Mouse (Mus musculus) hindbrain, embryonic 10.5 days (tissue): ENCODE results near the gene Stra6l. TPM values are rescaled to one million over a fixed set of nuclear protein-coding genes. Genes with fewer than 3 reads are reported as not detected.

Experiments
- DNase-seq: peaks from one replicate; pipeline ENCODE4 v3.0.0-alpha.2; 2017; ENCODE audit warnings: low spot score
- H3K27ac ChIP-seq: fragments of 300-500 bp; sonication (generic); 2 replicates; pipeline ENCODE4 v1.5.1; 2016; ENCODE audit warnings: mild to moderate bottlenecking, moderate library complexity
- H3K27me3 ChIP-seq: fragments of 300-500 bp; sonication (generic); 2 replicates; pipeline ENCODE4 v1.6.1; 2016; ENCODE audit warnings: mild to moderate bottlenecking; ENCODE audit not compliant: poor library complexity, insufficient read depth, severe bottlenecking
- H3K36me3 ChIP-seq: fragments of 300-500 bp; sonication (generic); 2 replicates; pipeline ENCODE4 v1.6.1; 2016; ENCODE audit warnings: mild to moderate bottlenecking, moderate library complexity
- H3K4me1 ChIP-seq: fragments of 300-500 bp; sonication (generic); replicated peaks from 2 replicates; pipeline ENCODE4 v1.6.1; 2016; ENCODE audit warnings: mild to moderate bottlenecking
- H3K4me3 ChIP-seq: fragments of 300-500 bp; sonication (generic); 2 replicates; pipeline ENCODE4 v1.5.1; 2016; ENCODE audit warnings: mild to moderate bottlenecking, moderate library complexity
- H3K9me3 ChIP-seq: fragments of 300-500 bp; sonication (generic); 2 replicates; pipeline ENCODE4 v1.6.1; 2016; ENCODE audit warnings: mild to moderate bottlenecking, moderate library complexity
- WGBS: fragments of 180-500 bp; shearing (Covaris S2); methylation state at CpG from one replicate; pipeline ENCODE4 v1.1.7; 2016; 5-methylcytosine and 5-hydroxymethylcytosine counted together
- polyA plus RNA-seq: library from polyadenylated mRNA; unstranded; fragments of >200 nt; fragmentation: Nextera tagmentation; extraction: Ambion mirVana; gene quantifications from 2 replicates; pipeline ENCODE4 v1.2.1, GENCODE M21; 2016

Stra6l gene
- polyA plus RNA-seq, 1 experiment from 2014 or later, result 0.54 TPM

DNA sequence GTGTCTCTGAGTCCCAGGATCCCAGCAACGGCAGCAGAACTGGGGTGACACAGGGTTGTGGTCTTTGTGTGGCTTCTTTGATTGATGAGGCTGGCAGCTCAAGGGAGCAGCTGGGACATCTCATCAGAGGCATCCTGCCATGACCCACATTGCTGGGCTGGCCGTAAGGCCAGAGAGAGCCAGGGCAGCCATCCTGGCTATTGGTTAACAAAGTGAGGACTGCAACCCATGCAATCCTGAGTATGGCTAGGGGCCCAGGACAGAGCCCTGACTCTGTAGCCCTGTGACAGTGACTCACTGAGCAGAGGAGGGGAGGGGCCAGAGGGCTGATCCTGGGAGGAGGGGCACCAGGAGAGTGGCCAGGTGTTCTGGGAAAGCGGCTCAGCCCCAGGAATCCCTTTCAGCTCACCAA lies 3.2 kb downstream of the Stra6l start:
- Histone ChIP-seq H3K4me1 (peaks cover 41% of the 10 kb centered on the region), H3K9me3 (no peaks in the 10 kb centered on the region), H3K36me3 (no peaks in the 10 kb centered on the region), H3K27me3 (peaks cover 27% of the 10 kb centered on the region), H3K27ac (peak overlapping the region; percentile 79), H3K4me3 (no peak overlapping the region)
- DNase-seq, result peak; percentile 48
- 29% methylated on average over 3 of the region's 3 CpGs for WGBS

DNA sequence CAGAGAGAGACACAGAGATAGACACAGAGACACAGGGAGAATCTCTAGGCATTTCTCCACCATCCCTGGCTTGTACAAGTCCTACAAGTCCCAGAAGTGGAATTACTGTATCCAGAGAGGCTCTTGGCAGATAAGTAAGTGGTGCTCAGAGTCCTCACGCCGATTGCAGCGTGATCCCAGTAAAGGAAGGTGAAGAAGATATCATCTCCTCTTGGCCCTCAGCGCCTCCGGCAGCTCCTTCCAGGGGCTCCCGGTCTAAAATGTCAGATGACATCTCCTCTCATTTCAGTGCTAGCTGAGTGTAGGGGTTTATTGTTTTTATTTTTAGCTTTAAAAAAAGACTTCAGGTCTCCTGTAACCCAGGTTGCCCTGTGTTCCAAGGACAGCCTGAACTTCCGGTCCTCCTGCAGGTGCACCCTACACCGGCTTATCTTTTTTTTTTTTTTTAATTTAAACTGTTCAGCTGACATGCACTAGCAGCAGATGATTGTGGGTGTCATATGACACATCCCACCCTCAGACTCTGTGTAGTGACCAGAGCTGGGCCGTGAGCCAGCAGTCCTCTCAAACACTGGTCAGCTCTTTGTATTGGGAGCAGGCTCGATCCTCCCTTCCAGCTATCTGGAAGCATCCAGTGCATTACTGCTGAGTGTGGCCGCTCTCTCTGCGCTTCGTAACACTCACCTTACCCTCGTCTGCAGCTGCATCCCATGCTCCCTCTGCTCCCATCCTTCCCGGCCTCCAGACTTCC lies 5.2 kb downstream of the Stra6l start:
- no peaks in the 10 kb centered on the region for H3K36me3 ChIP-seq
- peaks cover 14% of the 10 kb centered on the region for H3K27me3 ChIP-seq
- no peak for DNase-seq
- peaks cover 37% of the 10 kb centered on the region for H3K4me1 ChIP-seq
- H3K9me3 ChIP-seq, result no peaks in the 10 kb centered on the region
- no peak overlapping the region for H3K4me3 ChIP-seq
- 0 out of 2 replicates have a peak overlapping the region, but pooled peaks have one; percentile 23 for H3K27ac ChIP-seq
- 81% methylated on average over 15 of the region's 15 CpGs for WGBS

- Histone ChIP-seq H3K4me1 (peaks cover 18% of the 10 kb centered on the region), H3K27me3 (peaks cover 3% of the 10 kb centered on the region; the same call in 1 of the 2 replicates), H3K4me3 (no peak overlapping the region), H3K9me3 (peaks cover 5% of the 10 kb centered on the region; the same call in 1 of the 2 replicates), H3K36me3 (no peaks in the 10 kb centered on the region), H3K27ac (no peak overlapping the region)
- DNase-seq, result peak; percentile 73
- 48% methylated on average over 19 of the region's 19 CpGs for WGBS
These were observed 7.5 kb downstream of the Stra6l start for GRCm38 (mm10) chr4:45855803-45856424.

GRCm38 (mm10) chr4:45861160-45861559 lies 12.7 kb downstream of the Stra6l start:
- no peak overlapping the region for H3K4me3 ChIP-seq
- H3K4me1 ChIP-seq, result peaks cover 14% of the 10 kb centered on the region; the same call in 1 of the 2 replicates
- no peak for DNase-seq
- H3K27me3 ChIP-seq, result peaks cover 3% of the 10 kb centered on the region; the same call in 1 of the 2 replicates
- WGBS, result 64% methylated on average over 5 of the region's 5 CpGs
- peaks cover 5% of the 10 kb centered on the region; the same call in 1 of the 2 replicates for H3K9me3 ChIP-seq
- H3K27ac ChIP-seq, result no peak overlapping the region
- no peaks in the 10 kb centered on the region for H3K36me3 ChIP-seq

DNA sequence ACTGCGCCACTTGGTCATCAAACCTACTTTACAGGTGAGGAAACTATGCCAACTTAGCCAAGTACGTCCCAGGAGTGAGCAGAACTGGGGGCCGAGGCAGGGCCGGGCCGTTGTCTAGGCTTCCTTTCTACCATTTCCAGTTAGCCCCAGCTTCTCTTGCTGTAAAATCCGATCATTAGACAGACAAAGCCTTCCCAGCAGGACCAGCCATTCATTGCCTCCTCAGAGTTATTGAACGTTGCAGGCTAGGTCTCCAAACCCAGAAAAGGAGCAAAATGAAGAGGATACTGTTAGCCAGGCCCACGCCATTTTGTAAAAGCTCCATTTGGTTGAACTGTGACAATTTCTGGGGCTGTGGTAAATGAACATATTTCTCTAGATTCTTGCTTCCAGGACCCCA lies 19.0 kb downstream of the Stra6l start:
- no peak overlapping the region for H3K4me3 ChIP-seq
- H3K36me3 ChIP-seq, result no peaks in the 10 kb centered on the region
- DNase-seq, result no peak
- H3K27me3 ChIP-seq, result peaks cover 8% of the 10 kb centered on the region
- H3K4me1 ChIP-seq, result peaks cover 35% of the 10 kb centered on the region
- no peaks in the 10 kb centered on the region for H3K9me3 ChIP-seq
- WGBS, result 64% methylated on average over 8 of the region's 8 CpGs
- no peak overlapping the region for H3K27ac ChIP-seq

GRCm38 (mm10) chr4:45869021-45869815 lies 20.8 kb downstream of the Stra6l start:
- WGBS, result 20% methylated on average over 24 of the region's 24 CpGs
- DNase-seq, result peak; percentile 26
- H3K27ac ChIP-seq, result peak overlapping the region; percentile 9; the same call in 1 of the 2 replicates
- H3K27me3 ChIP-seq, result peaks cover 8% of the 10 kb centered on the region
- H3K4me1 ChIP-seq, result peaks cover 29% of the 10 kb centered on the region
- peak overlapping the region; percentile 18; the same call in 1 of the 2 replicates for H3K4me3 ChIP-seq
- no peaks in the 10 kb centered on the region for H3K9me3 ChIP-seq
- no peaks in the 10 kb centered on the region for H3K36me3 ChIP-seq

DNA sequence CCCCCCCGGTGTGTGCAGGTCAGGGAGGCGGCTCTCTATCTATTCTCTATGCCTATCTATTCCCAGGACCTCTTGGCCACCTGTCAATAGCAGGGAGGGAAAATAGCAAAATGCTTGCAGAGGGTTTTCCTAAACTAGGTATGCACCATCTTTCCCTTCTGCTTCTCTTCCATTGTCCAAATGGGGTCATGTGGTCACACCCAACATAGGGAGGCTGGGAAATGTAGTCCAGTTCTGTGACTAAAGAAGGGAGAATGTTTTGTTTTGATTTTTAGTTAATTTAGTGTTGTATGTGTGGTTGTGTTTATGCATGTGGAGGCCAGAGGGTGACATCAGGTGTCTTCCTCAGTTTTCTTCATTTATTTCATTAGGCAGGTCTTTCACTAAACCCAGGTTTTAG lies 23.7 kb downstream of the Stra6l start:
- H3K9me3 ChIP-seq, result peaks cover 8% of the 10 kb centered on the region
- H3K4me1 ChIP-seq, result peaks cover 27% of the 10 kb centered on the region
- DNase-seq, result no peak
- H3K27ac ChIP-seq, result no peak overlapping the region
- no peaks in the 10 kb centered on the region for H3K36me3 ChIP-seq
- no peak overlapping the region for H3K4me3 ChIP-seq
- WGBS, result 76% methylated on average over 2 of the region's 2 CpGs
- peaks cover 8% of the 10 kb centered on the region for H3K27me3 ChIP-seq

- Histone ChIP-seq H3K27ac (no peak overlapping the region), H3K9me3 (peaks cover 8% of the 10 kb centered on the region), H3K4me1 (0 out of 2 replicates have a peak, but pooled peaks cover 3% of the 10 kb centered on the region), H3K27me3 (no peaks in the 10 kb centered on the region), H3K4me3 (no peak overlapping the region), H3K36me3 (no peaks in the 10 kb centered on the region)
- DNase-seq, result peak; percentile 33
- 48% methylated on average over 5 of the region's 5 CpGs for WGBS
These were observed 30.5 kb downstream of the Stra6l start for GRCm38 (mm10) chr4:45878929-45879328.

DNA sequence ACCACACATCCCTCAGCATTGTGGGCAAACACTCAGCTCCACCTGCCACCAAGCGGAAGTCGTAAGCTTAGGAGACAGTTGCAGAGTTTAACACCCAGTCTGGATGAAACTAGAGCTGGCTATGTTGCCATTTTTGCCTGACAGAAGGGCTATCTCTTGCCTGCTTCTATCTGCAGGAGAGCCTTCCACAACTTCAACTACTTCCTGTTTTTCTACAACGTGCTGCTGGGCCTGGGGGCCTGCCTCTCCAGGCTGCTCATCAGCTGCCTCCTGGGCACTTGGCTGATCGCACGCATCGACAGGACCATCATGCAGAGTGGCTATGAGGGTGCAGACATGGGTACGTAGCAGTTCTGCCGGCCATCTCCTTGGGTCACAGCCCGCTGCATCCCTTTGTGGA lies 34.1 kb downstream of the Stra6l start:
- DNase-seq, result no peak
- Histone ChIP-seq H3K9me3 (no peaks in the 10 kb centered on the region), H3K27me3 (no peaks in the 10 kb centered on the region), H3K4me1 (0 out of 2 replicates have a peak, but pooled peaks cover 3% of the 10 kb centered on the region), H3K36me3 (no peaks in the 10 kb centered on the region), H3K4me3 (no peak overlapping the region), H3K27ac (no peak overlapping the region)
- WGBS, result 86% methylated on average over 9 of the region's 9 CpGs

DNA sequence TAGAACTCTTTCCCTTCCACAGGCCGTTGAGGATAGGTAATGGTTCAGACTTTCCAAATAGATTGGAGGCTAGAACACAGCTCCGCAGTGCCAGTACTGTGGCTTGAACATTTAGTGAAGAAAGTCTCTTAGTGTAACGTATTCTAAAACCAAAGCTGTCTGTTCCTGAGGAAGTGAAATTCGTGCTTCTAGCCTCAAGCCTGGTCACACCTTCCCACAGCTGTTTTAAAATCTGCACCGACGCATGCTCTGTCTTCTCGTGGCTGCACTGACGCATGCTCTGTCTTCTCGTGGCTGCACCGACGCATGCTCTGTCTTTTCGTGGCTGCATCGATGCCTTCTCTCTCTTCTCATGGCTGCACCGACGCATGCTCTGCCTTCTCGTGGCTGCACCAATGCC lies 34.8 kb downstream of the Stra6l start:
- Histone ChIP-seq H3K36me3 (no peaks in the 10 kb centered on the region), H3K27ac (no peak overlapping the region), H3K9me3 (no peaks in the 10 kb centered on the region), H3K4me3 (no peak overlapping the region), H3K4me1 (0 out of 2 replicates have a peak, but pooled peaks cover 3% of the 10 kb centered on the region), H3K27me3 (no peaks in the 10 kb centered on the region)
- DNase-seq, result no peak
- 94% methylated on average over 16 of the region's 16 CpGs for WGBS

GRCm38 (mm10) chr4:45889487-45889886 lies 41.0 kb downstream of the Stra6l start:
- WGBS, result 55% methylated on average over 6 of the region's 6 CpGs
- Histone ChIP-seq H3K4me1 (peaks cover 16% of the 10 kb centered on the region), H3K4me3 (no peak overlapping the region)

DNA sequence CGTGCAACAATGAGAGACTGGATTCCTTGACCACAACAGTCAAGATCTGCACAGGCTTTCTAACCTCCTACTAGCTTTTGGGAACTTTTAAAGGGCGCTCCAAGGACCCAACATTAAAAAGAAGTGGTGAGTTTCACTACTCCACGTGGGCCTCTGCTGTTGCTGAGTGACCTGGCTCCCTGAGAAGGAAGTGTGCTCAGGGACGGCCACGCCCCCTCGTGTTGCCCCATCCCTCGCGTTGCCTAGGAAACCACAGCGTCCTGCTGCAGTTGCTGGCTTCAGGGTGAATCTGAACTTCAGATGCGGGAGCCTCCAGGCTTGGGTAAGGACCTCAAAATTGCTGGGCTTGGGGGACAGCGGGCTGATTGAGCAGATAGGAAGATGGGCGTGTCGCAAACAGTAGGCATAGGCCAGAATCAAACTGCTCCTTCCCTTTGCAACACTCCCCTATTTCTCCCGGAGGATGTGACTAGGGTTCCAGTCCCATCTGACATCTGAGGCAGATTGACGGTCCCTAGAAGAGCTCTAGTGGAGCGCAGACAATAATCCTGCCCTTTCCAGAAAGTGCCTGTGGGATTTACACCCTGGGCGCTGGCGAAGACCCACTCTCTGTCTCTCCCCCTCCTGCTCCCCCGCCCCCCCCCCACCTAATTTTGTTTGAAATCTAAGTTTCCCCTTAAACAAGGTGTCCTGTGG lies 41.8 kb downstream of the Stra6l start, which contains the start of gene Ccdc180:
Ccdc180 (plus strand) TSS at position 238 of the 696 bp plus-strand sequence.
- Histone ChIP-seq H3K9me3 (no peaks in the 10 kb centered on the region), H3K4me1 (peaks cover 16% of the 10 kb centered on the region), H3K27ac (no peak within 1 kb of the TSS), H3K4me3 (peak within 1 kb of the TSS; percentile 29), H3K36me3 (no peaks in the 10 kb centered on the region), H3K27me3 (no peaks in the 10 kb centered on the region)
- peak; percentile 82 for DNase-seq
- 10% methylated on average over 19 of the region's 19 CpGs for WGBS

More at GRCm38 (mm10) chr4:45889487-45889886, 41.0 kb downstream of the Stra6l start:
- no peaks in the 10 kb centered on the region for H3K9me3 ChIP-seq
- no peaks in the 10 kb centered on the region for H3K27me3 ChIP-seq
- H3K36me3 ChIP-seq, result no peaks in the 10 kb centered on the region
- no peak for DNase-seq
- no peak overlapping the region for H3K27ac ChIP-seq
